Mouse (Mus musculus) mature B cell (primary cell): ENCODE measurements around the gene Fign.

Source experiments
- in situ Hi-C: fragments of 300-500 bp; cut with MboI; formaldehyde crosslinking; loops from 2 replicates; pipeline ENCODE4 v1.14.3; 2019

The Fign gene

GRCm38 (mm10) chr2:64097937-64098617 is at the start of gene Fign:
TSS of gene Fign (minus strand) at chr2:64098038.
- in situ Hi-C loops, result no loop called here

GRCm38 (mm10) chr2:64133597-64133996 is 35.8 kb upstream of the Fign start:
- in situ Hi-C loops, result no loop called here

GRCm38 (mm10) chr2:64120495-64120894 is 22.7 kb upstream of the Fign start:
- in situ Hi-C loops, result no loop called here

DNA sequence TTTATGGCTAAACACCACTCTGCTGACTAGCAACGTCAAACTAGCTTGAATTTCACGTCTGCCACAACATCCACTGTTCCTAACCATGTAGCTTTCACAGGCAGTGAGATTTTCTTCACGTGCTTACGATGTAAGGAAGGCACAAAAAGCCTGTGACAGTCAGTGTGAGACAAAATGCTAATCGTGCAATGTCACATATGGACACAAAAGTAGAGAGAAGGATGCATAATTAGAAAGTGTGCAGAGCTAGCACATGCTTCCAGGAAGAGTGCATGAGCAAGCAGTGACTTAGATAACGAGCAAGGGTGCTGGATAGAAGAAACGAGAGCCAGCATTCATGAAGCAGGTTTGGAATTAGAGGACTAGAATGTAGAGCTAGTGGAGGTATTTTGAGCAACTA is 18.8 kb upstream of the Fign start:
- in situ Hi-C loops, result no loop called here

GRCm38 (mm10) chr2:64111133-64111532 is 13.3 kb upstream of the Fign start:
- in situ Hi-C loops, result no loop called here

DNA sequence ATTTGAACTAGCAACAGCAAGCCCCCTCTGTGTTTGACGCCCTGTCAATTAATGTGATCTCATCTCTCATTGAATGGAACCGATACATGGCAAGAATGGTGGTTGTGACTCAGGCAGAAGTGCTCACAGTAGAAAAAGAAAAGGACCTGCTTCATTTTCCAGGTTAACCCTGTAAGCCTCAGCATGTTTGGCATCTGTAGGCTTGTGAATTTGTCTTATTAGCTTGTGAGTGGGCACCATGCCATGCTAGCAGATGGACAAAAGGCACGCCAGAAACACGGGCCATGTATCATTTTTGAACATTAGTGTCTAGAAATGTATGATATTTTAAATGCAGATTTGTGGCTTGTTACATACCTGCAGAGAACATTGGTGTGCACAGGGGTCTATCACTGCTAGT is 12.0 kb upstream of the Fign start:
- in situ Hi-C loops, result no loop called here

DNA sequence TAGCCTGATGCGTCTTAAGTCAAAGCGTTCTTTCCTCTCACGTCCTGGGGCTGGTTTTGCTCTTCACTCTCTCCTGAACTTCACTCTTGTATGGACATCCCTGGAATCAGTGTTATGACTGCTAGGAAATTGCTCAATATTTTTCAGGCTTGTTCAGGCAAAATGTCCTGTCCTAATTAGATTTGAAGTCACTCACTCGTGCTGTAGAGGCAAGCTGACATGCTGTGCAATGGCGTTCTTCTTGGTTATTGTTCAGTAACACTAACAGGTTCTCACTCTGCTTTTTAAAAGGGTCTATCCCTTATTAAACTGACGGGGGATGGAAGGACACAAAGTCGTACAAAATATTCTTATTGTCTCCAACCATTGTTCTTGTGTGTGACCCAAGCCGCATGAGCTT is 10.2 kb upstream of the Fign start:
- in situ Hi-C loops, result no loop called here

DNA sequence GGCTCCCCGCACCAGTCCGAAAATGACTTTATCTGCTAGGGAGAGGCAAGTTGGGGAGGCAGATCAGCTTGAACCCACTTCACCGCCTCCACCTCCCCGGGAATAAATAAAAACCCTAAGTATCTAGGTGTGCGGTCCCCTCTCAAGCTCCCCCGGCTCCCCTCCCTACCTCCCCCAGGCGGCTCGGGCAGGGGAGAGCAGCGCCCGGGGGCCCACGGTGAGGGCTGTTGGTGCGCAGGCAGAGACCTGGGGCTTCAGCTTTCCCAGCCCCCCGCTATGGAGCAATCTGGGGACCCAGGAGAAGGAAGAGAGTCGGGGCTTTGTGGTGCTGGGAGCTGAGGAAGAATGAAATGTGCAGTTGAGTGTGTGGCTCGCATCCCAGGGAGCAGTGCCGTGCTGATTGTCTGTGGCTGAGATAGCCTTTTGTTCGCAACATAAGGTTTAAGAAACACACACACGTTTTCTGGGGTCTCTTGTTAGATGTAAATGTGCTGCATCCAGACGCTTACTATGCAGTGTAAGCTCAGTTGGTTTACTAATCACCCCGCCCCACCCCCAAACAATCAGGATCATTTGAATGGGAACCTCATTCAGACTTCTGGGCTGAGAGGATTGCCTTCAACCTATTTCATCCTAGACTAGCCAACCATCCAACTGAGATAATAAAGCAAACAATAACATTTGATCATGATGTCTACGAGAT is 931 bp upstream of the Fign start:
- in situ Hi-C loops, result no loop called here

DNA sequence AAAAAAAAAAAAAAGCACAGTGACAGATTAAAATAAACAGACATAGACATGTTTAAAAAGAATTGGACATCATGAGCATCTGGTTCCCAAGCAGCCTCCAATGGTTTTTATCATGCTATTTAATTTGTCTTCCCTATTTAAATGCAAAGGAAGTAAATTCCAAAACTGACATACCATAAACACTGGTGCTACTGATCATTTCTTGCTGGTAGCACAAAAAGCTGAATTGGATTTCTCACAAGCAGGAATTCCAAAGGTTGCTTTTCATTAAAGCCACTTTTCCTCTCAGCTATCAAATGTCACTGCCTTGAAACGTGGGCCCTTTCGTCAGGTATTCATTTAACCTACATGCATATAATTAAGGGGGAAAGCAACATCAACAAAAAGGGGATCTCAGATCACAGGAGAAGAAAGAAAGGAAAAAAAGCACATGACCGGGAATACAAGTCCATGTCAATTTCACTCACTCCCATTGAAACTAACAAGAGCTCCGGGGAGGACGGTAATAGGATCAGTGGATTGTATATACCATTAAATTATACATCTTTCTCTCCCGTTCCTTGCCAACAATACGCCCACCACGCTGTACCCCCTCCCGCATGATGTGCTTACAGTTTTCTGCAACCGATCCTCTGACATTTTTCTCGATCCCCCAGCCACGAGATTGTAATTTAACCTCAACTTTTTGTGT is 972 bp downstream of the Fign start:
- in situ Hi-C loops, result no loop called here

DNA sequence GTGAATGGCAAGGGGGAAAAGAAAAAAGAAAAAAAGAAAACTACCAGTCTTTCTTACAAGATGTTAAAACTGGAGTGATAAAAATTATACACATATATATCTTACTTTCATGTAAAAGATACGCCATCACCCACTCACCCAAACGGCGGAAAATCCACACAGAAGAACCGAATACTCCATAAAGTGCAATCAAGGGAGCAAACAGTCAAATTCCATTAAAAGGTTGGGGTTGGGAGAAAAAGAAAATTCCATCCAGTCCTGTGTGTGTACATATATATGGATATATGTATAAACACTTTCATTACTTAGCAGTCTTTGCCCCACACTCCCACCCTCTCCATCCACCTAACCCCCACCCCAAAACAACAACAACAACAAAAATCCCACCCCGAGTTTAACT is 1.7 kb downstream of the Fign start:
- in situ Hi-C loops, result no loop called here

- in situ Hi-C loops, result no loop called here
These were observed 2.3 kb downstream of the Fign start for GRCm38 (mm10) chr2:64095561-64095960.

DNA sequence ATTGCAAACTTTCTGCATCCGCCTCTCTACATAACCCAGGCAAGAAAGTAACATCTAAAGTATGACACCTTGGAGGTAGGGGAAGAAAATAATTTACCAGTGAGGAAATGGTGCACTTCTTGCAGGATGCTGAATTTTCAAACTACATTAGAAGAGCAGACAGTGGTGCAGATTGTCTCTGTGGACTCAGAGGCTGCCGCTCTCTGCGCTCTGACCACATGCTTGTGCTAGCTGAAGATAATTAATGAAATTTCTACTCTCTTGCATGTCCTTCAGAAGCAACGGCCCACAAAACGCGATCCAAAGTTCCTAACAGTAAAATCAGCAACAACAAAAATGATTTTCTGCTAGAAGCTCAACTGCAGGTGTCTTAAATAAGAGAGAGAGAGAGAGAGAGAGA is 4.8 kb downstream of the Fign start:
- in situ Hi-C loops, result no loop called here

- in situ Hi-C loops, result no loop called here
These were observed 13.9 kb downstream of the Fign start for GRCm38 (mm10) chr2:64083853-64084427.

- in situ Hi-C loops, result no loop called here
These were observed 18.1 kb downstream of the Fign start for GRCm38 (mm10) chr2:64079765-64080164.

GRCm38 (mm10) chr2:64078551-64078950 is 19.3 kb downstream of the Fign start:
- in situ Hi-C loops, result no loop called here

- in situ Hi-C loops, result no loop called here
These were observed 20.0 kb downstream of the Fign start for GRCm38 (mm10) chr2:64077846-64078245.

DNA sequence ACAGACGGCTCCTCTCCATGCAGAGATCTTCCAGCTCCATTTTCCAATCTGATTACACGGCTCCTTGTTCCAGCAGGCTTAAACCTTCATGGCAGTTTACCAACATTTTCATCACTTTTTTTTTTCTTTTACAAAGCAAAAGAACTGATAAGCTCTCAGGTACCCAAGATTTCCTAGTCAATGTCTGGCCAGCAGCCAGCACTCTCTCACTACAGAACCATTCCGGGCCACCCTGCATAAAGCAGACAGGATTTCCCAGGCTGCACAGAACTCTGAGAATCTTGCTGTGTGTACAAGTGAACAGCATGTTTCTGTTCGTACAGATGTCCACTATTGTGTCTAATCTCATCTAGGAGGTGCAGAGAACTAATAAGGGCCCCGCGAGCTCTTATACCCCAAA is 22.0 kb downstream of the Fign start:
- in situ Hi-C loops, result no loop called here

DNA sequence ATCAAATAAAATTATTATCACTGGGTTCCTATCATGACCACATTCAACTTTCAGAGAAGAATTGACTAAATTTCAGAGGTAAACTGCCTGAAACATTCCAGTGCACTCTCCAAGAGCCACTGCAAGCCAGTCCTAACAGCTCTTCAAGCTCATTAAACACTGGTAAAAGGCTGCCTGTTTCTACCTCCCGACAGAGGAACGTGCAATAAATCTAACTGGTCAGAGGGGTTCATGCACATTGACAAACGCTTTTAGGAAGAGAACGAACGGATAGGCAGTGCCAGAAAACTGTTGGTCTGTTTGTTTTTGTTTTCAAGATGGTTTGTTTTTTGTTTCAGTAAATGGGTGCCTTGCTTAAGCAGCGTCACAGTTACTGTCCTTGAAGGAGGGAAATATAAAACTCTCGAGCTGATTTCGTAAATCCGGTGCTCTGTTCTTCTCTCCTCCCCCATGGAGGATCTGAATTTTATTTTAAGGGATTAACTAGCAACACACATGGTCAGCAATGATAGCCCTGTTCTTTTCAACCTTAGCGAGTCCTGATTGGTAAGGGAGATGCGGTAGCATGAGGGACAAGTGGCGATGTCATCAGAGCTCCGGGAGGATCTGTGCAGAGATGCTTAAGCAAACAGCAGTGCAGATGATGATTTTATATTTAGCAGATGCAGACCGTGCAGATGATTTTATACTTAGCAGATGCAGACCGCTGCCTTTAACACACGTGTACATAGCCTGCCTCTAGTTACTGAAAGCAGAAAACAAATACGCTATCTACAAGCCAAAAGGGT is 23.0 kb downstream of the Fign start:
- in situ Hi-C loops, result no loop called here

GRCm38 (mm10) chr2:64072158-64072557 is 25.7 kb downstream of the Fign start:
- in situ Hi-C loops, result no loop called here

GRCm38 (mm10) chr2:64069950-64070695 is 27.7 kb downstream of the Fign start:
- in situ Hi-C loops, result no loop called here

GRCm38 (mm10) chr2:64065511-64065910 is 32.3 kb downstream of the Fign start:
- in situ Hi-C loops, result no loop called here
